Mouse (Mus musculus): ENCODE data around the gene Fam178b. TPM values are rescaled to one million over a fixed set of nuclear protein-coding genes. Genes with fewer than 3 reads are reported as not detected.

Gene Fam178b
- polyA plus RNA-seq, 1 experiment from 2014 or later, result 0.87 TPM

- 76% methylated on average over 8 of the region's 8 CpGs for WGBS
- H3K9ac ChIP-seq (ENCODE audit: low read depth, low read length), result no peak overlapping the region
- no peaks in the 10 kb centered on the region for H3K9me3 ChIP-seq (ENCODE audit: control insufficient read depth)
- peaks cover 23% of the 10 kb centered on the region for H3K4me1 ChIP-seq (replicated peaks; ENCODE audit: control insufficient read depth, insufficient read depth, low read length)
- no peak for ATAC-seq
- H3K4me3 ChIP-seq (ENCODE audit: low read depth, low read length), result no peak overlapping the region
- no peak overlapping the region for H3K27ac ChIP-seq (ENCODE audit: low read depth, low read length)
- H3K27me3 ChIP-seq (replicated peaks; ENCODE audit: control insufficient read depth, insufficient read depth, low read length), result no peaks in the 10 kb centered on the region
- H3K36me3 ChIP-seq (ENCODE audit: control insufficient read depth, insufficient read depth), result no peaks in the 10 kb centered on the region
- TF ChIP-seq CTCF (IDR thresholded peaks at IDR 0.05; ENCODE audit: low read depth), result no peak
- no peak overlapping the region for H3K4me2 ChIP-seq (replicated peaks; ENCODE audit: low read depth)
Measured at GRCm38 (mm10) chr1:36573524-36573923, 109.5 kb downstream of the Fam178b start.

DNA sequence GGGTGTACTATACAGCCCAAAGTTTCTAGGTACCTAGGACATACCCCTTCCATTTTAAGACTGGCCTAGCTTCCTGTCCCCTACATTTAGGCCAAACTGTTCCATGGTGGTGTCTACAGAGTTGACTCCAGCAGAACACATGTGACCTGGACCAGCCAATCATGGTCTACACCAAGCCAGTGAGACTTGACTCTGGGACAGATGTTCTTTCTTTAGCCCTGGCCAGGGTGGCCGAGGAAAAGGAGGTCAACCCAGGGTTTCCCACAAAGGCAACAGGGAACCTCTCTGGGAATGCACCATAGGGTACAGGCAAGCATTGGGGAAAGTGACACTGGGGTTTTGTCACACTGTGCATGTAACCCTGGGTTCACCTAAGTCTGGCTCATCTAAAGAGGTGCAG lies 110.3 kb downstream of the Fam178b start:
- WGBS, result 79% methylated on average over 1 of the region's 1 CpGs
- no peak overlapping the region for H3K9ac ChIP-seq (ENCODE audit: low read depth, low read length)
- no peaks in the 10 kb centered on the region for H3K27me3 ChIP-seq (replicated peaks; ENCODE audit: control insufficient read depth, insufficient read depth, low read length)
- H3K9me3 ChIP-seq (ENCODE audit: control insufficient read depth), result no peaks in the 10 kb centered on the region
- no peaks in the 10 kb centered on the region for H3K36me3 ChIP-seq (ENCODE audit: control insufficient read depth, insufficient read depth)
- no peak overlapping the region for H3K4me3 ChIP-seq (ENCODE audit: low read depth, low read length)
- no peak overlapping the region for H3K27ac ChIP-seq (ENCODE audit: low read depth, low read length)
- TF ChIP-seq CTCF (IDR thresholded peaks at IDR 0.05; ENCODE audit: low read depth), result no peak
- peaks cover 20% of the 10 kb centered on the region for H3K4me1 ChIP-seq (replicated peaks; ENCODE audit: control insufficient read depth, insufficient read depth, low read length)
- H3K4me2 ChIP-seq (replicated peaks; ENCODE audit: low read depth), result no peak overlapping the region
- ATAC-seq, result no peak

- no peaks in the 10 kb centered on the region for H3K9me3 ChIP-seq (ENCODE audit: control insufficient read depth)
- no peak overlapping the region for H3K9ac ChIP-seq (ENCODE audit: low read depth, low read length)
- WGBS, result 64% methylated on average over 2 of the region's 2 CpGs
- peaks cover 15% of the 10 kb centered on the region for H3K4me1 ChIP-seq (replicated peaks; ENCODE audit: control insufficient read depth, insufficient read depth, low read length)
- no peak overlapping the region for H3K27ac ChIP-seq (ENCODE audit: low read depth, low read length)
- no peaks in the 10 kb centered on the region for H3K27me3 ChIP-seq (replicated peaks; ENCODE audit: control insufficient read depth, insufficient read depth, low read length)
- ATAC-seq, result no peak
- no peaks in the 10 kb centered on the region for H3K36me3 ChIP-seq (ENCODE audit: control insufficient read depth, insufficient read depth)
- no peak overlapping the region for H3K4me3 ChIP-seq (ENCODE audit: low read depth, low read length)
- no peak overlapping the region for H3K4me2 ChIP-seq (replicated peaks; ENCODE audit: low read depth)
- TF ChIP-seq CTCF (IDR thresholded peaks at IDR 0.05; ENCODE audit: low read depth), result no peak
Measured at GRCm38 (mm10) chr1:36572140-36572700, 110.8 kb downstream of the Fam178b start.

- Histone ChIP-seq H3K36me3 (ENCODE audit: control insufficient read depth, insufficient read depth) (no peaks in the 10 kb centered on the region), H3K4me2 (replicated peaks; ENCODE audit: low read depth) (no peak overlapping the region), H3K4me3 (ENCODE audit: low read depth, low read length) (no peak overlapping the region), H3K27ac (ENCODE audit: low read depth, low read length) (no peak overlapping the region), H3K27me3 (replicated peaks; ENCODE audit: control insufficient read depth, insufficient read depth, low read length) (no peaks in the 10 kb centered on the region), H3K9me3 (ENCODE audit: control insufficient read depth) (no peaks in the 10 kb centered on the region), H3K4me1 (replicated peaks; ENCODE audit: control insufficient read depth, insufficient read depth, low read length) (peaks cover 9% of the 10 kb centered on the region), H3K9ac (ENCODE audit: low read depth, low read length) (no peak overlapping the region)
- WGBS, result 46% methylated on average over 6 of the region's 6 CpGs
- no peak for ATAC-seq
- TF ChIP-seq CTCF (IDR thresholded peaks at IDR 0.05; ENCODE audit: low read depth), result no peak
Measured at GRCm38 (mm10) chr1:36571627-36572026, 111.4 kb downstream of the Fam178b start.

- WGBS, result 91% methylated on average over 5 of the region's 5 CpGs
- H3K9me3 ChIP-seq (ENCODE audit: control insufficient read depth), result no peaks in the 10 kb centered on the region
- H3K27me3 ChIP-seq (replicated peaks; ENCODE audit: control insufficient read depth, insufficient read depth, low read length), result no peaks in the 10 kb centered on the region
- no peak for ATAC-seq
- H3K9ac ChIP-seq (ENCODE audit: low read depth, low read length), result no peak overlapping the region
- no peak overlapping the region for H3K4me3 ChIP-seq (ENCODE audit: low read depth, low read length)
- TF ChIP-seq CTCF (IDR thresholded peaks at IDR 0.05; ENCODE audit: low read depth), result no peak
- 0 out of 2 replicates have a peak, but pooled peaks cover 2% of the 10 kb centered on the region for H3K4me1 ChIP-seq (replicated peaks; ENCODE audit: control insufficient read depth, insufficient read depth, low read length)
- no peak overlapping the region for H3K27ac ChIP-seq (ENCODE audit: low read depth, low read length)
- H3K36me3 ChIP-seq (ENCODE audit: control insufficient read depth, insufficient read depth), result no peaks in the 10 kb centered on the region
- H3K4me2 ChIP-seq (replicated peaks; ENCODE audit: low read depth), result no peak overlapping the region
Measured at GRCm38 (mm10) chr1:36570320-36570719, 112.7 kb downstream of the Fam178b start.

GRCm38 (mm10) chr1:36569694-36570276 lies 113.2 kb downstream of the Fam178b start:
- no peaks in the 10 kb centered on the region for H3K36me3 ChIP-seq (ENCODE audit: control insufficient read depth, insufficient read depth)
- H3K9me3 ChIP-seq (ENCODE audit: control insufficient read depth), result no peaks in the 10 kb centered on the region
- H3K9ac ChIP-seq (ENCODE audit: low read depth, low read length), result no peak overlapping the region
- H3K4me1 ChIP-seq (replicated peaks; ENCODE audit: control insufficient read depth, insufficient read depth, low read length), result 0 out of 2 replicates have a peak, but pooled peaks cover 2% of the 10 kb centered on the region
- H3K4me3 ChIP-seq (ENCODE audit: low read depth, low read length), result no peak overlapping the region
- WGBS, result 44% methylated on average over 7 of the region's 7 CpGs
- no peak for TF ChIP-seq CTCF (IDR thresholded peaks at IDR 0.05; ENCODE audit: low read depth)
- H3K27ac ChIP-seq (ENCODE audit: low read depth, low read length), result peak overlapping the region; percentile 15; the same call in 1 of the 2 replicates
- no peaks in the 10 kb centered on the region for H3K27me3 ChIP-seq (replicated peaks; ENCODE audit: control insufficient read depth, insufficient read depth, low read length)
- no peak for ATAC-seq
- no peak overlapping the region for H3K4me2 ChIP-seq (replicated peaks; ENCODE audit: low read depth)

Data from intestine, postnatal 0 days (tissue).